Mouse (Mus musculus) lung, embryonic 16.5 days (tissue): ENCODE results near the gene Hoxb3. TPM values are rescaled to one million over a fixed set of nuclear protein-coding genes. Genes with fewer than 3 reads are reported as not detected.

Experiments
- ATAC-seq: fragments of 200-750 bp; cut with Nextera tagmentation; 2 replicates; pipeline ENCODE4 v1.8.0; 2017; ENCODE audit warnings: low read depth, mild to moderate bottlenecking, moderate library complexity
- H3K27ac ChIP-seq: fragments of 300-500 bp; sonication (generic); 2 replicates; pipeline ENCODE4 v1.5.1; 2014; ENCODE audit warnings: mild to moderate bottlenecking, control low read depth, low read length
- H3K27me3 ChIP-seq: fragments of 300-500 bp; sonication (generic); 2 replicates; pipeline ENCODE4 v1.6.1; 2014; ENCODE audit warnings: low read depth, low read length, mixed read lengths; ENCODE audit not compliant: control insufficient read depth, insufficient read depth
- H3K36me3 ChIP-seq: fragments of 300-500 bp; sonication (generic); 2 replicates; pipeline ENCODE4 v1.6.1; 2014; ENCODE audit warnings: low read length; ENCODE audit not compliant: control insufficient read depth, insufficient read depth
- H3K4me1 ChIP-seq: fragments of 300-500 bp; sonication (generic); replicated peaks from 2 replicates; pipeline ENCODE4 v1.6.1; 2014; ENCODE audit warnings: low read length, mixed read lengths; ENCODE audit not compliant: control insufficient read depth, insufficient read depth
- H3K4me2 ChIP-seq: fragments of 300-500 bp; sonication (generic); 2 replicates; pipeline ENCODE4 v1.6.1; 2014; ENCODE audit warnings: low read depth, low read length, control low read depth
- H3K4me3 ChIP-seq: fragments of 300-500 bp; sonication (generic); 2 replicates; pipeline ENCODE4 v1.5.1; 2014; ENCODE audit warnings: mild to moderate bottlenecking, low read length, control low read depth
- H3K9ac ChIP-seq: fragments of 300-500 bp; sonication (generic); 2 replicates; pipeline ENCODE4 v1.6.1; 2014; ENCODE audit warnings: low read length, control low read depth
- H3K9me3 ChIP-seq: fragments of 300-500 bp; sonication (generic); 2 replicates; pipeline ENCODE4 v1.6.1; 2016; ENCODE audit warnings: low read length; ENCODE audit not compliant: control insufficient read depth
- WGBS: fragments of 180-500 bp; shearing (Covaris S2); extraction: QIAGEN DNeasy Blood & Tissue Kit; methylation state at CpG from one replicate; pipeline ENCODE4 v1.1.7; 2014; 5-methylcytosine and 5-hydroxymethylcytosine counted together
- polyA plus RNA-seq: library from polyadenylated mRNA; unstranded; fragments of >200 nt; fragmentation: Nextera tagmentation; extraction: Ambion mirVana; gene quantifications from 2 replicates; pipeline ENCODE4 v1.2.1, GENCODE M21; 2015

Gene Hoxb3
- polyA plus RNA-seq, 1 experiment from 2014 or later, result 2.1 TPM

DNA sequence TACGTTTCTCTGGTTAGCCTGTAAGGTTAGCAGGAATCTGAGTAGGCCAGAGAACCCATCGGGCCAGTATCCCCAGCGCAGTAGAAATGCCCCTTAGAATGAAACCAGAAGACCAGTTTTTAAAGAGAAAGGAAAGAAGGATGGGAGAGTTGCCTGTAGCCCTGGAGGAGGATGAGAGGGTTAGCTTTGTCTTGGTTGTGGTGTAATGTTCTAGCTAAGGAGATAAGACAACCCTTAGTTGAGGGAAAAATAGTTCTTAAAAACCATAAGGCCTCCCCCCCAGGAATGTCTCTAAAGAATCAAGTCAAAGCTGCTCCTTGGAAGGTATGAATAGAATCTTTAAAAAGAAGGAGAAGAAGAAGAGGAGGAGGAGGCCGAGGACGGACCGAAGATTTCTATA, 388 bp upstream of the Hoxb3 start:
- H3K36me3 ChIP-seq, result no peaks in the 10 kb centered on the region
- H3K4me2 ChIP-seq, result peak overlapping the region; percentile 79
- H3K4me3 ChIP-seq, result peak overlapping the region; percentile 45
- H3K27ac ChIP-seq, result peak overlapping the region; percentile 94
- peaks cover 23% of the 10 kb centered on the region for H3K27me3 ChIP-seq
- no peaks in the 10 kb centered on the region for H3K9me3 ChIP-seq
- 14% methylated on average over 6 of the region's 6 CpGs for WGBS
- H3K4me1 ChIP-seq, result peaks cover 8% of the 10 kb centered on the region
- peak overlapping the region; percentile 69 for H3K9ac ChIP-seq
- no peak for ATAC-seq

DNA sequence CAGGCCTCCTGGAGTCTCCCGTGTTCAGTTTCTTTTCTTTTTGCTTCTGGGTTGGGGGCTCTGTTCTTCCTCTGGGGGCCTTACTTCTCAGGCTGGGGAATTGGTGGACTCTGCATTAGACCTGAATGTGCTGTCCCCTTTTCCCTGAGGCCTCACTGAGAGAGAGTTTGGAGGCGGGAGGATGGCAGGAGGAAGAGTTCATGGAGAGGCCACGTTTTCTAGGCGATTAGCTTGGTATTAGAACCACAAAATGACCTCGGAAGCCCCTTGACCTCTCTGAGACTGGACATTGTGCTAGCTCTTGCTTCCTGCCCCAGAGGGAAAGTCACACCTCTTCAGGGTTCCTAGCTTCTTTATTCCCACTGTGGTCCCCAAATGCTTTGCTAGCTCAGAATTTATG, 999 bp downstream of the Hoxb3 start:
- Histone ChIP-seq H3K4me1 (peaks cover 10% of the 10 kb centered on the region), H3K9me3 (no peaks in the 10 kb centered on the region), H3K9ac (peak overlapping the region; percentile 79), H3K36me3 (no peaks in the 10 kb centered on the region), H3K27ac (peak overlapping the region; percentile 94), H3K4me3 (peak overlapping the region; percentile 45), H3K27me3 (peaks cover 17% of the 10 kb centered on the region), H3K4me2 (peak overlapping the region; percentile 79)
- 14% methylated on average over 5 of the region's 5 CpGs for WGBS
- ATAC-seq, result no peak

DNA sequence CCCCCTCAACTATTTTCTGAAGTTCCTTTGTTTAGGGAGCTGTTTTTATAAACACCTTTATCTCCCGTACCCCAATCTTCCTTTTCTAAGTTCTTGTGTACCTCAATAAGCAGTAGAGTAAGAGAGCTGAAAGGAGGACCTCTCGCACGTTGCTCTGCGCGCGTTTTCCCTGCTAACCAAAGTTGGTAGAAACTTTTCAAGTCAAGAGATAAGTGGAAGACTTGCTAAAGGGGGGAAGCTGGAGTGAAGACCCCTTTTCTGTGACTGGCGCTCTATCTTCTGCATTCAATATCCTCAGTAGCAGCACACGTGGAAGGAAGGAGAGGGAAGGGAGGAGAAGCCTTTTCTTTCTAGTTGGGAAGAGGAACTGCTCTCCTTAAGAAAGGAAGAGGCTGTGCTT, 1.8 kb downstream of the Hoxb3 start:
- H3K27me3 ChIP-seq, result peaks cover 19% of the 10 kb centered on the region
- 15% methylated on average over 8 of the region's 8 CpGs for WGBS
- no peaks in the 10 kb centered on the region for H3K36me3 ChIP-seq
- H3K4me3 ChIP-seq, result peak overlapping the region; percentile 45
- H3K4me1 ChIP-seq, result peaks cover 15% of the 10 kb centered on the region
- H3K4me2 ChIP-seq, result peak overlapping the region; percentile 79
- ATAC-seq, result no peak
- H3K27ac ChIP-seq, result peak overlapping the region; percentile 94
- peak overlapping the region; percentile 79 for H3K9ac ChIP-seq
- no peaks in the 10 kb centered on the region for H3K9me3 ChIP-seq

DNA sequence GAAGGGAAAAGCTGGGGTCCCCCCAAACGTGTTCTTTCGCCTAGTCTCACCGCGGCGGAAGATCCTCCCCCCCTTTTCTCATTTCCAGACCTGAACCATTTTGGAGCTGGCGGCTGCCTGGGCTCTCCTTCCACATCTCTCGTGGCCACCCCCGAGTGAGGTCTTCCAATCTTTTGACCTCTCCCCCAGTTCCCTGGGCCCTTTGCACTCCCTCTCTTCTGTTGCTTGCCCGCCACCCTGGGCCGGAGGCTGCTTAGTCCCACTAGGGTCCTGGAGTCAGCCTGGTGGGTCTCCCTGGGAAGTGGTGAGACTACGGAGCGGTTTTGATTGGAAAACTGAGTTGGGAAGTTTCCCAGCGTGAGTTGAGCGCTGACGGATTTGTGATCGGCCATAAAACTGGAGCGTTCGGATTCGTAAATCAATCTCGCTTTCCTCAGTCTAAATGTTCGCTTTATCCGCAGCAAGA, 2.7 kb downstream of the Hoxb3 start:
- Histone ChIP-seq H3K27ac (peak overlapping the region; percentile 94), H3K9me3 (no peaks in the 10 kb centered on the region), H3K9ac (peak overlapping the region; percentile 79), H3K36me3 (no peaks in the 10 kb centered on the region), H3K4me3 (peak overlapping the region; percentile 45), H3K4me2 (peak overlapping the region; percentile 79), H3K27me3 (peaks cover 23% of the 10 kb centered on the region), H3K4me1 (peaks cover 19% of the 10 kb centered on the region)
- ATAC-seq, result no peak
- 14% methylated on average over 22 of the region's 22 CpGs for WGBS

DNA sequence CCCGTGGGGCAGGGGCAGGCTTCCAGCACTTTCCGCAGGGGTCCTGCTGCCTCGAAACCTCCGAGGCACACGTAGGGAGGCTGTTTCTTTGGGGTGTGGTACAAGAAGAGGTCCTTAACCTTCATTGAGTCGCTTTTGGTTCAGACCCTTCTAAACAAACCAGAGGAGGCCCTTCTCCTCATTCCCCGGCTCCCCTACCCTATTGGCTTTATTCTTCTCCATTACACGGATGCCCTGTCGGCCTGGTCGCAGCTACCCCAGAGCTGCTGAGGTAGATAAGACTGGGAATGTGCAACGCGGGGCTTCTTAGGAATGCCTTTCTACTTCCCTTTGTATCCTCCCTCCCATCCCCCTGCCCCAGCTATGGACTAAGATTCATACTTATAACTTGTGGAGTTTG, 3.6 kb downstream of the Hoxb3 start:
- peak overlapping the region; percentile 45 for H3K4me3 ChIP-seq
- peak overlapping the region; percentile 79 for H3K9ac ChIP-seq
- peak overlapping the region; percentile 94 for H3K27ac ChIP-seq
- 11% methylated on average over 12 of the region's 12 CpGs for WGBS
- H3K9me3 ChIP-seq, result no peaks in the 10 kb centered on the region
- ATAC-seq, result no peak
- peak overlapping the region; percentile 79 for H3K4me2 ChIP-seq
- peaks cover 24% of the 10 kb centered on the region for H3K27me3 ChIP-seq
- peaks cover 19% of the 10 kb centered on the region for H3K4me1 ChIP-seq
- H3K36me3 ChIP-seq, result no peaks in the 10 kb centered on the region

DNA sequence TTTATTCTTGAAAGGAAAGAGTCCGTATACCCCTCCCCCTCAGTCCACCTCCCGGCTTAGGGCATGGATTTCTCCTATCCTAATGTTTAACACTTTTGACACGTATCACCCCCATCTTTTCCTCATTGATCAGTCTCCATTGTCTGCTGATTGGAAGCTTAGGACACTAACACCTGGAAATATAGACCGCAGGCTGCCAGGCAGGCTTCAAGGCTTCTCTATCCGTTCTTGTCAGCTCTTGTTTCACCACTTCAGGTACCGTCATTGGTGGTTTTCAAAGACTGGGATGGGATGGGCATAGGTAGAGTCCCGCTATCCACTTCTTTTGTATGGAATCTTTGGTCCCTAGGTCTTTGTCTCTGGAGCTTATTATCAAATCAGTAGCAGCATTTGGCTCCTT, 4.0 kb downstream of the Hoxb3 start:
- H3K36me3 ChIP-seq, result no peaks in the 10 kb centered on the region
- H3K27ac ChIP-seq, result peak overlapping the region; percentile 94
- no peak for ATAC-seq
- peak overlapping the region; percentile 79 for H3K4me2 ChIP-seq
- WGBS, result 15% methylated on average over 7 of the region's 7 CpGs
- H3K4me3 ChIP-seq, result peak overlapping the region; percentile 45
- peaks cover 25% of the 10 kb centered on the region for H3K27me3 ChIP-seq
- H3K9me3 ChIP-seq, result no peaks in the 10 kb centered on the region
- peaks cover 19% of the 10 kb centered on the region for H3K4me1 ChIP-seq
- H3K9ac ChIP-seq, result peak overlapping the region; percentile 79

DNA sequence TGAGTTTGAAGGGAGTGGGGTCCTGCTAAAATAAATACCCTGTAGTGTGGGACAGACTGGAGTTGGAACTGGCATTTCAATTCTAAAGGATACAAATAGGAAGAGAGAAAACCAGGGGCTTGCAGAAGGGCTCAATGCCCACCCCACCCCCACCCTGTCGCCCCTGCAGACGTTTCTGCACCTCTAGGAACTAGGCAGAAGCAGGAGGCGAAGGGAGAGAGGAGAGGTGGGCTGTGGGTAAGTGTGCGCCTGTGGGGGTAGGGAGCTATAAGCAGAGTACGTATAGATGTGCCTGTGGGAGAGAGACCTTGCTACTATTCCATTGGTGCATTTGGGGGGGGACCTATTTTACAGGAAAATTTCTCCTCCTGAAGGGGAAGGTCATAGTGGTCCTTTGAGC, 4.6 kb downstream of the Hoxb3 start:
- no peak for ATAC-seq
- Histone ChIP-seq H3K9me3 (no peaks in the 10 kb centered on the region), H3K27me3 (peaks cover 22% of the 10 kb centered on the region), H3K27ac (peak overlapping the region; percentile 94), H3K9ac (peak overlapping the region; percentile 79), H3K4me1 (peaks cover 19% of the 10 kb centered on the region), H3K4me2 (peak overlapping the region; percentile 79), H3K36me3 (no peaks in the 10 kb centered on the region), H3K4me3 (peak overlapping the region; percentile 35)
- 19% methylated on average over 5 of the region's 5 CpGs for WGBS

DNA sequence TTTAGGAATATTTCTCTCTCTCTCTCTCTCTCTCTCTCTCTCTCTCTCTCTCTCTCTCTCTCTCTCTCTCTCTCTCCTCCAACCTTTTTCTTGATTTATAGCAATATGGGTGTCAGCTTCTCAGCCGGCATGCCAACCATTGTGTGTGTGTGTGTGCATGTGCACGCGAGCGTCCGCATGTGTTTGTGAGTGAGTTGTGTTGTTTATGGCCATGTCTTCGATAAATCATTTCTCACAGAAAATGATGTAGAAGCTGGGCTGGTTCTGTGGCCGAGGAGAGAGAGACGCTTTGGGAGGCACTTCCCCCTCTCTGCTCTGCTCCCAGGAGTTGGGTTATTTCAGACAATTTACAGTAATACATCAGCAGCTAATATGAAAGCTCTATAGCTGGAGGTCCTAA, 5.5 kb downstream of the Hoxb3 start:
- H3K4me2 ChIP-seq, result peak overlapping the region; percentile 79
- no peaks in the 10 kb centered on the region for H3K9me3 ChIP-seq
- no peak for ATAC-seq
- H3K27ac ChIP-seq, result peak overlapping the region; percentile 94
- H3K36me3 ChIP-seq, result no peaks in the 10 kb centered on the region
- WGBS, result 9% methylated on average over 8 of the region's 8 CpGs
- peaks cover 26% of the 10 kb centered on the region for H3K27me3 ChIP-seq
- peak overlapping the region; percentile 79 for H3K9ac ChIP-seq
- H3K4me1 ChIP-seq, result peaks cover 19% of the 10 kb centered on the region
- H3K4me3 ChIP-seq, result peak overlapping the region; percentile 35

DNA sequence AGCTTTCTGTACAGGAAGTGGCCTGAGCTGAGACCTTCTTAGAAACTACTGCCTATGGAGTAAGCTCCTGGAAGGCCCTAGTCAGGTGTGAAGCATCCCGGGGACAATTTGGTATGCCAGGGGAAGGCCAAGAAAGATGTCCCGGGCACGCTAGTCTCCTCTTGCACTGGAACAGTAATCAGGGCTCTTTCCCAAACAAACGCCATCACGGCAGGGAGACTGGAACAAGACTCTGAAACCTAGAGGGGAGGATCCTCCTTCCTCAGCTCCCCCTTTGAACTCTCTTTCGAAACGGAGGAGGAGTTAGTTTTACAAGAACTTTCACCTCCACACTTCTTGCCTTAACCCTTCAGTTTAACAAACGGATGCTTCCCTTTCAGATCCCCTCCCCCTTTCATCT, 9.0 kb downstream of the Hoxb3 start:
- Histone ChIP-seq H3K27ac (peak overlapping the region; percentile 95), H3K27me3 (peaks cover 35% of the 10 kb centered on the region), H3K4me2 (peak overlapping the region; percentile 65), H3K36me3 (no peaks in the 10 kb centered on the region), H3K4me1 (peaks cover 30% of the 10 kb centered on the region), H3K9me3 (no peaks in the 10 kb centered on the region), H3K9ac (peak overlapping the region; percentile 76), H3K4me3 (peak overlapping the region; percentile 59)
- WGBS, result 2% methylated on average over 8 of the region's 8 CpGs
- ATAC-seq, result peak; percentile 51

DNA sequence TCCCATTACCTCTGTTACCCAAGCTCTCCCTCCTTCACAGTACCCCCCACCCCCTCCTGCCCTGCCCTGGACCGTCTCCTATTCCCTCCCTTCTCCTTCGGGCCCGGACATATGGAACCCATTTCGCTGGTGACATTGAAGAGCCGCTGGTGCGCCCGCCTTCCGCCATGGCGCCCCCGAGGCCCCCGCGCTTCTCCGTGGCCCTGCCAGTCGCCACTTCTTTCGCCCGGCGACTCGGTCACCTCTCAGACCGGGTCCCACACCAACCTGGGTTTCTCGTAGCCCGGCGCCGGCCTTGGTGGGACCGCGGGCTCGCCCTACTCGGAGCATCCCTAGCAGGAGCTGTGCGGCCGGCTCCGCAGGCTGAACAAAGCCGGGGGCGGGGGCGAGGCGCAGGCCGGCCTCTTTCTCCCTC, 9.5 kb downstream of the Hoxb3 start:
- no peaks in the 10 kb centered on the region for H3K9me3 ChIP-seq
- H3K4me1 ChIP-seq, result peaks cover 29% of the 10 kb centered on the region
- no peaks in the 10 kb centered on the region for H3K36me3 ChIP-seq
- H3K4me2 ChIP-seq, result peak overlapping the region; percentile 65
- H3K27ac ChIP-seq, result peak overlapping the region; percentile 95
- peak overlapping the region; percentile 76 for H3K9ac ChIP-seq
- peak; percentile 77 for ATAC-seq
- under 1% methylated on average over 30 of the region's 35 CpGs for WGBS
- peak overlapping the region; percentile 59 for H3K4me3 ChIP-seq
- peaks cover 35% of the 10 kb centered on the region for H3K27me3 ChIP-seq
